Mouse (Mus musculus): ENCODE measurements at regions not wholly inside any gene's neighbourhood (a gene's known extent, or its start where the extent isn't known, plus 50 kb on each side); places are given as distances from the start of the nearest gene placed in this dataset.

GRCm38 (mm10) chr2:74292641-74293040 lies 286.6 kb downstream of the Lnpk start:
- Histone ChIP-seq H3K27ac (ENCODE audit: low read length) (no peak overlapping the region), H3K4me1 (ENCODE audit: control insufficient read depth, insufficient read depth, low read length) (no peaks in the 10 kb centered on the region), H3K27me3 (ENCODE audit: control insufficient read depth, insufficient read depth, low read length) (0 out of 2 replicates have a peak, but pooled peaks cover 1% of the 10 kb centered on the region), H3K36me3 (ENCODE audit: control insufficient read depth, insufficient read depth) (no peaks in the 10 kb centered on the region), H3K4me3 (ENCODE audit: low read length) (no peak overlapping the region), H3K9me3 (replicated peaks; ENCODE audit: control insufficient read depth, low read length) (no peaks in the 10 kb centered on the region), H3K9ac (ENCODE audit: low read length) (no peak overlapping the region), H3K4me2 (ENCODE audit: low read depth, low read length) (no peak overlapping the region)
- WGBS = 88% methylated on average over 7 of the region's 7 CpGs
- ATAC-seq (replicated peaks; ENCODE audit: extremely low read depth, insufficient read depth, low FRiP score) = no peak

- no peaks in the 10 kb centered on the region for H3K9me3 ChIP-seq (replicated peaks; ENCODE audit: control insufficient read depth, low read length)
- no peaks in the 10 kb centered on the region for H3K27me3 ChIP-seq (ENCODE audit: control insufficient read depth, insufficient read depth, low read length)
- no peaks in the 10 kb centered on the region for H3K36me3 ChIP-seq (ENCODE audit: control insufficient read depth, insufficient read depth)
- ATAC-seq (replicated peaks; ENCODE audit: extremely low read depth, insufficient read depth, low FRiP score) = no peak
- H3K9ac ChIP-seq (ENCODE audit: low read length) = no peak overlapping the region
- H3K4me3 ChIP-seq (ENCODE audit: low read length) = no peak overlapping the region
- H3K27ac ChIP-seq (ENCODE audit: low read length) = no peak overlapping the region
- no peaks in the 10 kb centered on the region for H3K4me1 ChIP-seq (ENCODE audit: control insufficient read depth, insufficient read depth, low read length)
- H3K4me2 ChIP-seq (ENCODE audit: low read depth, low read length) = no peak overlapping the region
- 81% methylated on average over 8 of the region's 8 CpGs for WGBS
Observed at GRCm38 (mm10) chr2:74291416-74292396, 287.5 kb downstream of the Lnpk start.

GRCm38 (mm10) chr2:74285624-74286023 lies 293.6 kb downstream of the Lnpk start:
- no peaks in the 10 kb centered on the region for H3K36me3 ChIP-seq (ENCODE audit: control insufficient read depth, insufficient read depth)
- ATAC-seq (replicated peaks; ENCODE audit: extremely low read depth, insufficient read depth, low FRiP score) = no peak
- no peak overlapping the region for H3K4me2 ChIP-seq (ENCODE audit: low read depth, low read length)
- no peak overlapping the region for H3K4me3 ChIP-seq (ENCODE audit: low read length)
- no peaks in the 10 kb centered on the region for H3K4me1 ChIP-seq (ENCODE audit: control insufficient read depth, insufficient read depth, low read length)
- no peaks in the 10 kb centered on the region for H3K9me3 ChIP-seq (replicated peaks; ENCODE audit: control insufficient read depth, low read length)
- H3K27me3 ChIP-seq (ENCODE audit: control insufficient read depth, insufficient read depth, low read length) = no peaks in the 10 kb centered on the region
- H3K9ac ChIP-seq (ENCODE audit: low read length) = no peak overlapping the region
- 89% methylated on average over 4 of the region's 4 CpGs for WGBS
- H3K27ac ChIP-seq (ENCODE audit: low read length) = no peak overlapping the region

GRCm38 (mm10) chr2:74264963-74265362 lies 314.3 kb downstream of the Lnpk start:
- no peaks in the 10 kb centered on the region for H3K9me3 ChIP-seq (replicated peaks; ENCODE audit: control insufficient read depth, low read length)
- H3K4me2 ChIP-seq (ENCODE audit: low read depth, low read length) = no peak overlapping the region
- no peaks in the 10 kb centered on the region for H3K36me3 ChIP-seq (ENCODE audit: control insufficient read depth, insufficient read depth)
- no peak for ATAC-seq (replicated peaks; ENCODE audit: extremely low read depth, insufficient read depth, low FRiP score)
- H3K9ac ChIP-seq (ENCODE audit: low read length) = no peak overlapping the region
- WGBS = 82% methylated on average over 6 of the region's 6 CpGs
- no peak overlapping the region for H3K4me3 ChIP-seq (ENCODE audit: low read length)
- H3K27ac ChIP-seq (ENCODE audit: low read length) = no peak overlapping the region
- no peaks in the 10 kb centered on the region for H3K4me1 ChIP-seq (ENCODE audit: control insufficient read depth, insufficient read depth, low read length)
- H3K27me3 ChIP-seq (ENCODE audit: control insufficient read depth, insufficient read depth, low read length) = no peaks in the 10 kb centered on the region

- H3K9me3 ChIP-seq (replicated peaks; ENCODE audit: control insufficient read depth, low read length) = no peaks in the 10 kb centered on the region
- ATAC-seq (replicated peaks; ENCODE audit: extremely low read depth, insufficient read depth, low FRiP score) = no peak
- 54% methylated on average over 8 of the region's 8 CpGs for whole genome bisulfite sequencing
- no peaks in the 10 kb centered on the region for H3K36me3 ChIP-seq (ENCODE audit: control insufficient read depth, insufficient read depth)
- H3K27me3 ChIP-seq (ENCODE audit: control insufficient read depth, insufficient read depth, low read length) = no peaks in the 10 kb centered on the region
- no peak overlapping the region for H3K4me3 ChIP-seq (ENCODE audit: low read length)
- no peak overlapping the region for H3K4me2 ChIP-seq (ENCODE audit: low read depth, low read length)
- no peaks in the 10 kb centered on the region for H3K4me1 ChIP-seq (ENCODE audit: control insufficient read depth, insufficient read depth, low read length)
- H3K27ac ChIP-seq (ENCODE audit: low read length) = no peak overlapping the region
- no peak overlapping the region for H3K9ac ChIP-seq (ENCODE audit: low read length)
Observed at GRCm38 (mm10) chr2:74257034-74257781, 322.0 kb downstream of the Lnpk start.

GRCm38 (mm10) chr2:74247521-74247920 lies 331.7 kb downstream of the Lnpk start:
- WGBS = 88% methylated on average over 3 of the region's 3 CpGs
- no peak overlapping the region for H3K27ac ChIP-seq (ENCODE audit: low read length)
- no peak overlapping the region for H3K4me3 ChIP-seq (ENCODE audit: low read length)
- no peaks in the 10 kb centered on the region; the same call in 1 of the 2 replicates for H3K27me3 ChIP-seq (ENCODE audit: control insufficient read depth, insufficient read depth, low read length)
- no peaks in the 10 kb centered on the region for H3K9me3 ChIP-seq (replicated peaks; ENCODE audit: control insufficient read depth, low read length)
- no peak for ATAC-seq (replicated peaks; ENCODE audit: extremely low read depth, insufficient read depth, low FRiP score)
- no peaks in the 10 kb centered on the region for H3K36me3 ChIP-seq (ENCODE audit: control insufficient read depth, insufficient read depth)
- H3K4me2 ChIP-seq (ENCODE audit: low read depth, low read length) = no peak overlapping the region
- H3K4me1 ChIP-seq (ENCODE audit: control insufficient read depth, insufficient read depth, low read length) = peaks cover 6% of the 10 kb centered on the region
- no peak overlapping the region for H3K9ac ChIP-seq (ENCODE audit: low read length)

GRCm38 (mm10) chr2:74246631-74247030 lies 332.6 kb downstream of the Lnpk start:
- Histone ChIP-seq H3K36me3 (ENCODE audit: control insufficient read depth, insufficient read depth) (no peaks in the 10 kb centered on the region), H3K9ac (ENCODE audit: low read length) (no peak overlapping the region), H3K27me3 (ENCODE audit: control insufficient read depth, insufficient read depth, low read length) (no peaks in the 10 kb centered on the region; the same call in 1 of the 2 replicates), H3K27ac (ENCODE audit: low read length) (no peak overlapping the region), H3K9me3 (replicated peaks; ENCODE audit: control insufficient read depth, low read length) (no peaks in the 10 kb centered on the region), H3K4me2 (ENCODE audit: low read depth, low read length) (no peak overlapping the region), H3K4me3 (ENCODE audit: low read length) (no peak overlapping the region), H3K4me1 (ENCODE audit: control insufficient read depth, insufficient read depth, low read length) (peaks cover 6% of the 10 kb centered on the region)
- 74% methylated on average over 4 of the region's 4 CpGs for WGBS
- ATAC-seq (replicated peaks; ENCODE audit: extremely low read depth, insufficient read depth, low FRiP score) = no peak

- 57% methylated on average over 6 of the region's 6 CpGs for WGBS
- no peaks in the 10 kb centered on the region for H3K36me3 ChIP-seq (ENCODE audit: control insufficient read depth, insufficient read depth)
- no peaks in the 10 kb centered on the region for H3K9me3 ChIP-seq (replicated peaks; ENCODE audit: control insufficient read depth, low read length)
- peaks cover 6% of the 10 kb centered on the region for H3K4me1 ChIP-seq (ENCODE audit: control insufficient read depth, insufficient read depth, low read length)
- H3K4me2 ChIP-seq (ENCODE audit: low read depth, low read length) = peak overlapping the region; percentile 39
- no peak overlapping the region for H3K27ac ChIP-seq (ENCODE audit: low read length)
- H3K4me3 ChIP-seq (ENCODE audit: low read length) = no peak overlapping the region
- no peak overlapping the region for H3K9ac ChIP-seq (ENCODE audit: low read length)
- no peak for ATAC-seq (replicated peaks; ENCODE audit: extremely low read depth, insufficient read depth, low FRiP score)
- H3K27me3 ChIP-seq (ENCODE audit: control insufficient read depth, insufficient read depth, low read length) = no peaks in the 10 kb centered on the region
Observed at GRCm38 (mm10) chr2:74244203-74244602, 333.1 kb upstream of the Atp5g3 start.

- H3K36me3 ChIP-seq (ENCODE audit: control insufficient read depth, insufficient read depth) = no peaks in the 10 kb centered on the region
- peaks cover 6% of the 10 kb centered on the region for H3K4me1 ChIP-seq (ENCODE audit: control insufficient read depth, insufficient read depth, low read length)
- ATAC-seq (replicated peaks; ENCODE audit: extremely low read depth, insufficient read depth, low FRiP score) = no peak
- no peak overlapping the region for H3K9ac ChIP-seq (ENCODE audit: low read length)
- no peak overlapping the region for H3K27ac ChIP-seq (ENCODE audit: low read length)
- WGBS = 42% methylated on average over 9 of the region's 9 CpGs
- peak overlapping the region; percentile 39 for H3K4me2 ChIP-seq (ENCODE audit: low read depth, low read length)
- no peaks in the 10 kb centered on the region for H3K27me3 ChIP-seq (ENCODE audit: control insufficient read depth, insufficient read depth, low read length)
- no peaks in the 10 kb centered on the region for H3K9me3 ChIP-seq (replicated peaks; ENCODE audit: control insufficient read depth, low read length)
- H3K4me3 ChIP-seq (ENCODE audit: low read length) = no peak overlapping the region
Observed at GRCm38 (mm10) chr2:74243801-74244200, 332.7 kb upstream of the Atp5g3 start.
